Mouse (Mus musculus) embryo, embryonic 11.5 days (tissue): ENCODE measurements around the gene Msmo1.

Experiments
- DNase-seq: peaks from one replicate; pipeline ENCODE4 v3.0.0-alpha.2; 2012; ENCODE audit warnings: low read depth, low spot score

The Msmo1 gene

DNA sequence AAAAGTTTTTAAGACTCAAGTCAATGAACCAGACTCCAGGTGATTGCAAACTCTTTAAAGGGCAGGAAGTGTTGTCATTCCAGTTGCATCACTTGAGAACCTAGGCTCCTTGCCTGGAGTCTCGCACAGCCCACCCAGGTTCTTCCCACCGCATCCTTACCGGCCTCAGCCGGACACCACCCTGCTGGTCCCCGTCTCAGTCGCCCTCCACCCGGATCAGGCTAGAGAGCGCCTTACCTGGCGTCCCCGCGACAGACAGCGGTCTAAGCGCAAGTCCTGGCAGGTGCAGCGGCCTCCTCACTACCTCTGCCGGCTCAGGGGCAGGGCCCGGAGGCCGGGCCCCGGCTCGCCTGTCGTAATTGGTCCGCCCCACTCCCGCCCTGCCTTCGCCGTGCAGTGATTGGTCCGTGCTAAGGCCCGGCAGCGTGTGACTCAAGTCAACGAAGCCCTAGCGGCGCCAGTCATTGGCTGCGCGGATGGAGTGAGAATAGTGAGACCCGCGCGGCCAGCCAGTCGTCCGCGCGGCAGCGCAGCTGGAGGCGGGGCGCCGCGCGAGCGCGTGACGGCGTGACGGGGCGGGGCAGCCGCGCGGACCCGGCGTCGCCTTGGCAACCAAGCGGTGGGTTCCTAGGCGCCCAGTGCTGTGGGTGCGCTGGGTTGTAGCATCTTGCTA is at the start of gene Msmo1:
TSS of gene Msmo1 (minus strand) at position 522 of the 673 bp plus-strand sequence.
- DNase-seq = peak; percentile 95

DNA sequence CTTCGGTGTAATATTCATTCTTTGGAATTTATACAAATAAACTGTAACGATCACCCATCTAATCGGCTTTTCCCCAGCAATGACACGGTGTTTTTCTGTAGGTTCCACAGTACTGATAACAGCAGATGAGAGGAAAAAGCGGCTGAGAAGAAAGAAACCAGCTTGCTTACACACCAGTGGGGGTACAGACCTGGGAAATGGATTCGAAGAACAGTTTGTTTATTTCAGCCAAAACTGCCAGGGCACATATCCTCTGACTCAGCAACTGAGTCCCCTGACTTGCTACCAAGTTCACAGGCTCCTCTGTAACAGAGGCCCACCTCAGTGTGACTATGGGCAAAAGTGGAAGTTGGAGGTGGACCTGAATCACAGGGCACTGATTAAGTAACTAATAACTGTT is 48.4 kb upstream of the Msmo1 start:
- DNase-seq = no peak

DNA sequence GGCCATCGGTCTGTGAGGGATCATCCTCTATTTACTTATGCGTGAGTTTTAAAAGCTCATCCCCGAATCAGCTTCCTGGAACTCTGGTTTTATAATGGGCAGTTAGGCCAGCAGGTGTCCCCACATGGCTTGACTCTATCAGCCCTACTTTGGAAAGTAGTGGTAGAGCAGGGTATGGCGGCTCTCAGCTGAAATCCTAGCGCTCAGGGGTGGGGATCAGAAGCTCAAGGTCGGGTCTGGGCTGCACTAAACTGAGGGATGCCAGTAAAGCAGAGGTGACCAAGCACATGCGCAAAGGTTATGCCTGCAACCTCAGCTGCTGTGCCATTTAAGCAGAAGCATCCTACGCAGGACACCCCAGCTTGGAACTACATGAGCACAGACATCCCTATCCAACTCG is 44.3 kb upstream of the Msmo1 start:
- no peak for DNase-seq

DNA sequence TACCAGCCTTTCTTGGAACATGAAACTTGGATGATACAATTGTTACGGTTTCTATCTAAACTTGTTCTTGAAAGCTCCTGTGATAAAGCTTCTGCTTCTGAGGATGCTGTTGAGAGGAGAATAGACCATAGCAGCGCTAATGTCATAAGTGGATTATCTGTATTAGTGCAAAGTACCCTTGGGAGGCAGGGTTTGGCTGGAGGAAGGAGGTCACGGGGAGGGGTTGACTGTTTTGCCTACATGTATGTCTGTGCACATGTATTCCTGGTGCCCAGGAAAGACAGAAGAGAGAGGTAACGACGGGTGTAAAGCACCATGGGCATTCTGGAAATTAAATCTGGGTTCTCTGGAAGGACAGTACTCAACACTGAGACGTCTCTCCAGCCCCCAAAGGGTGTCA is 40.5 kb upstream of the Msmo1 start:
- DNase-seq = no peak

DNA sequence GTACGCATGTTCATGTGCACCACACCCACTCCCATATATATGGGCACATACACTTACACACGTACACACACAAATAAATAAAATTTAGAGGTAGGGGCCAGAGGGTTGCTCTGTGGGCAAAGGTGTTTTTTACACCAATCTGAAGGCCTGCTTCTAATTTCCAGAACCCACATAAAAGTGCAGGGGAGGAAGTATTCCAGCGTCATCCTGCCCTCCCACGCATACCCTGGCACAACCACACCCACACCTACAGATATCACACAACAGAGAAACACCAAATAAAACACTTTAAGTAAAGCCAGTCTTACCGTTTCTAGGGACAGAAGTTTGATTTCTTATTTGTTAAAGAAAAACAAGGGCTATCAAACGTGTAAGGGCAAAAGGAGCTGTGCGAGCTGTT is 37.2 kb upstream of the Msmo1 start:
- DNase-seq = no peak

DNA sequence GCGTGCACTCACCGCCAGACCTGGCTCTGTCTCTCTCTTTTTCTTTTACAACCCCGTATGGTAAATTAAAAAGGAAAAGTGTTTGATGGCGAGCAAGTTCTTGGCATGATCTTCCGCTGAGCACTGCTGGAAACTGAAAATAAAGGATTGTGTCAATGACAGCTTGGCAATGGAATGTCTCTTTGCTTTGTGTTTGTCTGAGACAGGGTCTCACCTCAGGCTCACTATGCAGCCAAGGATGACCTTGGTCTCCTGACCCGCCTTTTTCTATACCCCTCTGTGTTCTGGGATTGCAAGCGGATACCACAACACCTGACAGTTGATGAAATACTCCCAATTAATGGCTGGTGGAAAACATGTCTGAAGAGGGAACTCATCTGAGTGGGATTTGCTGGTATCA is 36.0 kb upstream of the Msmo1 start:
- DNase-seq = no peak

DNA sequence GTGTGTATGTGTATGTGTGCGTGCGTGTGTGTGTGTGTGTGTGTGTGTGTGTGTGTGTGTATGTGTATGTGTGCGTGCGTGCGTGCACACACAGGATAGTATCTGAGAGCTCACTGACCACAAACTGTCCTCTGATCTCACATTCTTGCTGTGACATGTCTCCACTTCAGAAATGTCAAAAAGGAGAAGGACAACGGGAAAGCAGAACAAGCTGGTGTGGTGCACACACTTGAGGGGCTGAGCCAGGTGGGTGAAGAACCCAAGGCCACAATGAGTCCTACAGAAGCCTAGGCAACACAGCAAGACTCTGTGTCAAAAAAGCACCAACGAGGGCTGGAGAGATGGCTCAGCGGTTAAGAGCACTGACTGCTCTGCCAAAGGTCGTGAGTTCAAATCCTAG is 35.1 kb upstream of the Msmo1 start:
- DNase-seq = no peak

DNA sequence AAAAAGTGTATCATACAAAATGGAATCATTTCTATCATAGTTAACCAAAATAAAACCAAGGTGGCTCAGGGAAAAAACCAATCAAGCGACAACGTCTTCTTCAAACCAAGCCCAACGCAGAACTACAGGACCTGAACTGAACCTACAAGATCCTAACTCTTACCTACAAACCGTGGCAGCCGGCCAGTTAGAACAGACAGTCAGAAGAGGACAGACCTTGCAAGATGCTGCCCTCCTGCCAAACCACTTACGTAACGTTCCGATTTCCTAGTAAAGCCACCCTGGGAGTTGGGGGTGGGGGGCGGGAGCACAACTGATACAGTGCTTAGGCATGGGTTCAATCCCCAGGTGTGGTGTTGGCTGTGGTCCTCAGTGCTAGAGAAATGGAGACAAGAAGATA is 33.5 kb upstream of the Msmo1 start:
- no peak for DNase-seq

DNA sequence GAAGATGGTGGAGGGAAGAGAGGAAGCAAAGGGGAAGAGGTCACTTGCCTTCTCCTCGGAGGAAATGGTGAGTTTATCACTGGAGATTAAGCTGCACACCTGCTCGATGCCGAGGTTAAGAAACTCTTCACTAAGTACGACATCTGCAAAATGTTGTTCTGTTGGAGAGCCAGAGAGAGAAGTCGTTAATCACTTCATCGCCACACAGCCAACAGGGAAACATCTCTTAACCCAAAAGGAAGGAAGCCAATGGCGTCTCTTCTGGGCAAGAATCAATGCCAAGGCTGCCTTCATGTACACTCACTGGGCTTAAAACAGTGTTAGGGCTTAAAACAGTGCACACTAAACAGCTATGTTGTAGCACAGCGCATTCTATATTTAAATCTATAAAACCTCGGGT is 30.5 kb upstream of the Msmo1 start:
- no peak for DNase-seq

DNA sequence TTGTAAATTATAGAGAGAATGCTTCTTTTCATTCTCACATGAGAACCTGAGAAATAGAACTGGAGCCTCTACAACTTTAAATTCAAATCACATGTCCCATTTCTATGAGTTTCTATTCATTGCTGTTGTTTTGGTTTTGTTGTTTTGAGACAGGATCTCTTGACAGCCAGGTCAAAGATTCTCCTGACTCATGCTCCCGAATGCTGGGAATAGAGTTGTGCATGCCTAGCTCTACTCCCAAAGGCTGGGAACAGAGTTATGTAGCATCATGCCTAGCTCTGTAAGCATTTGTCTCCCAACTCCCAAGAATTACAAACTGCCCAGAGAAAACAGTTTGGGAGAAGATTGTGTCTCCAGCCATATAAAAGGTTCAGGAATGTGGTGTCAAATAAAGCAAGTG is 29.2 kb upstream of the Msmo1 start:
- no peak for DNase-seq

DNA sequence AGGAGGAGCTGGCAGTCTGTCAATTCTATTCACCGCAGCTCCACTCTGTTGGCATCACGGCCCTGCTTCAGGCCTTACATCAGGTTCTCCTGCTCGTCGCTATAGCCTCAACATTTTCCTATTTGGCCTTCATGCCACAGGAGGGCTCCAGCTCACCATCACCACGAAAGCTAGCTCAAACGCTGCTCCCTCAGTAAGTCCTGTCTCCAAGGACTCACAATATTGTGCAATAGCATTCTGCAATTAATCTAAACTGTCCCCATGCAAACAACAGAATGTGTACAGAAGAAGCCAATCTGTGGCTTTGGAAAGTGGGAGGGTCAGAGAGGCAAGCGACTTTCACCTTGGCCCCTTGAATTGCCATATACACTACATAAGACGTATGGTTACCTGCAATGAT is 27.8 kb upstream of the Msmo1 start:
- no peak for DNase-seq

DNA sequence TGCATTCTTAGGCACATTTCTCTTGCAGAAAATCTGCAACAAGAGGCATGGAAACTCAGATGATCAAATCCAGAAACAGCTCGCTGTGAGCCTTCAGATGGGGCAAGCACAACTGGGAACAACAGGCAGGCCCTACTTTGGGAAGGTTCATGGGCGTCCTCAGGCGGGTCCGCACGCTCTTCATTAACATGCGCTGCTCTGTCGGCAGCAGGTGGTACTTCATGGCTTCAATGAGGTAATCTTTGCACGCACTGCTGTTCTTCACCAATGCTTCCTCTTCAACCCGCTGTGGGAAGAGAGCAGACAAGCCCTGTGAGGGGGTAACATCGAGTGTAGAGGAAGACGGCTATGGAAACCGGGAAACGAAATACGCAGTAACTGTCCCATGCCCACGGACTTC is 24.4 kb upstream of the Msmo1 start:
- DNase-seq = no peak

DNA sequence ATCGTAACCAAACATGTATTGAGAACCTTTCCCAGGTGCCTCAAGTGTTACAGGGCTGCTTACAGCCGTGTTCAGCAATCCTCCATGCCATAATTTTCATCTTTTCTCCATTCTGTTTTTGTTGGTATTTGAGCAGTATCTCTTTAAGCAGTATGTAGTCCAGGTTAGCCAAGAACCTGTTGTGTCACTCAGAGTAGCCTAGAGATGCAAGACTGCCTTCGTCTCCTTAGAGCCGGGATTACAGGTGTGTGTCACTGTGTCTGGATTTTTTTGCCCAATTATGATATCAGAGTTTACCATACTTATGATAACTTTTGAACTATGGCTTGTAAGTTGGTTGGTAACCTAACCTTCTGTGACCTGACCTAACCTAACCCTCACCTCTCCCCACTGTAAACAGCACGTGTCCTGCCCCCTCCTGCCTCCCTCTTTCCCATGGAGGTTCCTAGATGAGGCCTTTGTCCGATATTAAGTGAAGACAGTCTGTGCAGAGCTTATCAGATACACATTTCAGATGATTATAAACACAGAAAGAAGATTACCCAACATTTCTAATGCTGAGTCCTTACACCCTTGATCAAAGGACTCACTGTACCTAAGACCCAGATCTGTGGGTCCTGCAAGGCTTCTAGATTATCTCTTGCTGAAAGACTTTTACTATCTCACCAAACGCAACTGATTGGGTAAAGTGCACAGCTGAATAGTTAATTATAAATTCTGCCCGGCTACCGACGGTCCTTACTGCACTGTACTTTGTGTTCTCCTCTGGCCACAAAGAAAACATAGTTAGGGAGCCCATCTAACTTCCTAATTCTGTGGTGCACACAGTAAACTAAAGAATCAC is 12.8 kb upstream of the Msmo1 start:
- no peak for DNase-seq

DNA sequence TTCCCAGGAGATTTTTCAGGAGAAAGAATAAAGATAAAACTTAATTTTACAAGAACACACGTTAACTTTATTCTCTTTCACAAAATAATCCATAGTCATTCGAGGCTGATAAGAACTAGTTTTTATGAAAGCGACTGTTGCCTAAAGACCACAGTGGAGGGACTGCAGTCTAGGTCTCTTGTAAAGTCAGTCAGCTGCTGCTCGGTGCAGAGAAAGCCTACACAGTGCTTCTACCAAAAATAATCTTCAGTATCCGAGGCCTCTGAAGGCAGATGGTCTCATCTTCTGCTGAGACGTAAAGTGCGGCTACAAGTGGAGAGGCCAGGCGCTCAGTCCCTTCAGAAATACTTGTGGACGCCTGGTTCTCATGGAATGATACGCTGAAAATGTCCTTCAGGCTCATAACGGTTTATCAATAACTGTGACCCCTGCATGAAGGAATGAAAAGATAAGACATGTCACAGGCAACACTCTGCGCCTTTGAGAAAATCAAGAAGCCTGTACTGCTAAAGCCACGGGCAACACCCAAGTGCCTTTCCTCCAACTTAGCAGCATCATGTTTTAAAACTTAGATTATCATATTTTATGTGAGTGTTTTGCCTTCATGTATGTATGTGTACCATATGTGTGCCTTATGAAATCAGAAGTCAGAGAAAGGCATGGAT is 7.1 kb upstream of the Msmo1 start:
- no peak for DNase-seq

DNA sequence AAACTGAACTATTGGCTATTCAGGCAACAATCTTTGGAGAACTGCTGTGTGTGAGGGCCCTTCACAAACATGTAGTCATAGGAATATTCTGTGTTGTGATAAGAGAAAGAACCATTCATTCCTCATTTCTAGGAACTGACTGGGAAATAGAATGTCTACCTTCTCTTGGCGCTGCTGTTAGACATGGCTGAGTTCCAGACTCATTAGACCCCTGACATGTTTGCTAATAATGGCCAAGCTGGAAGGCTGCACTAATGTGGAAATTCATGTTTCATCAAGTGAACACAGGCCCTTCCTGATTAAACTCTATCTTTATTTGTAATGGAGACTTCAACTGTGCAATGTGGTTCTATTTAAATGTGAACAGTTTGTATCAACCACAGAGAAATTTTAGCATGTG is 5.3 kb upstream of the Msmo1 start:
- DNase-seq = no peak

DNA sequence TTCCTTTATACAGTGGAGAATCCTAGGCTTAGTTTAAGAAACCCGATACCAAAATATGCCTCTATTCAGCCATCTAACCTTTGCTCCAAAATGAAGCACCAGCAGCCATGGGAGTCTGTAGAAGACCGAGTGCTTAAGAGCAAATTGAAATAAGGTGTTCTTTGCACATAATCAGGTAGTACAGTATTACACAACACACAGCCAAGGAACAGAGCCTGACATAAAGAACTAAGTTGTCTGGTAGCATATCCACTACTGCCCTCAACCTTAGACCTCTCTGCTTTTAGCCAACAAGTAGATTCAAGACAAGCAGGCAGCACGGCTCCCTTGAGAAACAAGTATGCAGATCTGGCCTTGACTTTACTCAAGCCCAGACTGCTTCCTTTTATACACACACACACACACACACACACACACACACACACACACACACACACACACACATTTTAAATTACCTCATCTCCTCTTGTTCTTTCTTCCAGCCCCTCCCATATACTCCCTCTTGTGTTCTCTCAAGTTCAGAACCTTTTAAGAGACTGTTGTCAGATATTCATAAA is 3.3 kb upstream of the Msmo1 start:
- no peak for DNase-seq

DNA sequence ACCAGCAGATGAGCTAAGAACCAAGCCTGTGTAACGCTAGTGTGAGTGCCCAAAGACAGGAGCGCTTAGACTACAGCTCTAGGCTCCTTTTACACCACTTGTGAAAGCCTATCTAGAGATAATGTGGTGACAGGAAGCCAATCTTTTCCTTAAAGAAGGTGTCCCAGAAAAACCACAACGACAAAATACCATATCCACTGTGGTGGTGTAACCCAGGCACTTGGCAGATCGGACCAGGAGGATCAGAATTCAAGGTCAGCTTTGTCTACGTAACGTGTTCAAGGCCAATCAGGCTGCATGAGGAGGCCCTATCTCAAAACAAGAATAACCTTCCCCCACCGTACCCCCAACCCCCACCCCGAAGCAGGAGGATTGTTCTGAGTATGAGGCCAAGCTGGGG is 1.6 kb upstream of the Msmo1 start:
- DNase-seq = no peak

DNA sequence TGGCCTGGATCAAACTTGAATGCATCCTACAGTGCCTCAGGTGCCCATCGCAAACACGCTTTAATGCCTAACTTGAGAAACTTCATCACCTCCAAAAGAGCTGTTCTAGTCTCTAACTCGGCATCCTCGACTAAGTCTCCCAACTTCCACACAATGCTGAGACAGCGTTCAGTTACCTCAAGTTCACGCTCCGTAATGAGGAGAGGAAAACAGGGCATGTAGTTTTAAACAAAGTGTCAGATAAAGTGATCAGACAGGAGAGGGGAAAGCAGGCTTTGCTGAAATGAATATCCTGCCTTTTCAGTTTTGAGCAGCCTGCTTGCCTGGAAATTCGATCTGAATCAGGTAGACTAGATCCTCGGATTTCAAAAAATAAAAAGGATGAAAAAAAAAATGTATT is 996 bp downstream of the Msmo1 start:
- no peak for DNase-seq

DNA sequence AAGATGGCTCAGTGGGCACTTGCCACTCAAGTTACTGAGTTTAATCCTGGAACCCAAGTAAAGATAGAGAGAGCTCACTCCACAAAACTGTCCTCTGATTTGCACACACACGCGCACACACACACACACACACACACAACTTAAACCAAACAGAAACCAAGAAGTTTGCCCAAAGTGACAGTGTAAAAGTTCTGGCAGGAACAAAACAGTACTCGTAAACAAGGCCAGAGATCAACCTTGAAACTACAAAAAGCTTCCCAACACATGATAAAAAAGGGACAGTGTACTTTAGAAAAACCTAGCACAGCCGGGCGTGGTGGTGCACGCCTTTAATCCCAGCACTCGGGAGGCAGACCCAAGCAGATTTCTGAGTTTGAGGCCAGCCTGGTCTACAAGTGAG is 5.4 kb downstream of the Msmo1 start:
- DNase-seq = no peak

DNA sequence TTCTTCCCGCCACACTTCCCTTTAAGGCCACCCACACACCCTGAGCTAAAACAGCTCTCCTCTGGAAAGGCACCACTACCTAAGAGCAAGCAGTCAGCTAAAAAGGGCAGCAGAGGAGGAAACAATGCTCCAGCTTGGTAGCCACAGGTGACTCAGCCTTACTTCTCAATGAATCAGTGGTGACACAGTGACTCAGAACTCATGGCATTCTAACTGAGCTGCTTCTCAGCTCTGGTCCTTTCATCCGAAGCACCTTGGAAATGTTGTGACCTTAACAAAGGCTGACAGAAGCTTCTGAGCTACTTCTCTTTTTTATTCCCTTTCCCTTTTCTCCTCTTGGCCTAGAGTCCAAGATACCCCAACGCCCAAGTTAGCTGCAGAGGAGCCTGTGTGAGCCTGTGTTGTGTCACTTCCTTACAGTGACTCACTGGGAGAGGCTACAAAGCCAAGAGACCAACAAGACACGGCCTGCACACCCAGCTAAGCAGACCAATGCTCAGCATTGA is 7.3 kb downstream of the Msmo1 start:
- no peak for DNase-seq

DNA sequence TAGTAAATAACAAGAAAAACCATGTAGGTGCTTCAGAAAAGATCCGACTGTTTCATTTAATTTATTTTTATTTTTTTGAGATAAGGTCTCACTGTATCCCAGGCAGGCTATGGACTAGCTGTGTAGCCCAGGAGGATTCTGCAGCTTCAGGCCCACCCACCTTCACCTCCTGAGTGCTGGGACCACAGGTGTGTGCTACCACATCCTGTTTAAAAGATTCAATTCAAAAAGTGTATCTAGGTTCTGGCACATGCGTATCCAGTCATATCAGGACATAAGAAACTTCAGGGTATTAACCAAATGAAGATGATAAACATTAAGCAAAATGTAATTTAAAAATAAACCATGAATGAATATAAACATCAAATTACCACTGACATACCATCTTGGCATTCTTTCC is 10.4 kb downstream of the Msmo1 start:
- DNase-seq = no peak

DNA sequence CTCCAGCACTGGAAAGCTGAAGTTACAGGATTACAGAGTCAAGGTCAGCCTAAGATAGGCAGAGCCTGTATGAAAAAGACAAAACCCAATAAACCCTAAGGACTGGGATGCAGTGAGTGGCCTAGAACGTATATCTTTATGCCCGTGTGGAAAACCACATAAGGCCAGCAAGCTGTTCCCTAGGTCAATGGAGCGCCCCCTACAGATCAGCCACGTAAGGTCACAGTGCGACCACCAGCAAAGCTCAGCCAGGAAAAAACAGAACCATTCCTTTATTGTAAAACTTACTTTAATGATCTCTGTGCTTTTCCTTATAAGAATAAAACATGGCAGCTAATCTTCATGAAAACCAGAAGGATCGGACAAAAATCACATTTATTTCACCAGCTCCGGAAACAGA is 15.7 kb downstream of the Msmo1 start:
- DNase-seq = no peak
